Mouse (Mus musculus): ENCODE results near the gene Ttll2. TPM values are rescaled to one million over a fixed set of nuclear protein-coding genes. Genes with fewer than 3 reads are reported as not detected.
"Not testable (repeated sequence)": the region's sequence is repeated elsewhere in the genome, so short reads cannot be mapped to it uniquely, and the experiment has no call there.

Ttll2 gene
- polyA plus RNA-seq (2014; fragmentation: Nextera tagmentation; extraction: Ambion mirVana) = not detected in 2 replicates

- H3K36me3 ChIP-seq (ENCODE audit: insufficient read depth); H3K4me2 ChIP-seq; H3K27ac ChIP-seq (ENCODE audit: low read depth); H3K4me3 ChIP-seq (ENCODE audit: low read depth, low read length); ATAC-seq (ENCODE audit: insufficient read depth); H3K27me3 ChIP-seq (ENCODE audit: insufficient read depth, low read length); H3K4me1 ChIP-seq (ENCODE audit: insufficient read depth); H3K9me3 ChIP-seq (ENCODE audit: low read depth, low read length); DNase-seq; H3K9ac ChIP-seq: not testable (repeated sequence)
- 67% methylated on average over 1 of the region's 1 CpGs for WGBS
Measured at GRCm38 (mm10) chr17:7352596-7352995, at the start of gene Ttll2. Gene Ttll2, minus strand, starts transcription at chr17:7352696.

DNA sequence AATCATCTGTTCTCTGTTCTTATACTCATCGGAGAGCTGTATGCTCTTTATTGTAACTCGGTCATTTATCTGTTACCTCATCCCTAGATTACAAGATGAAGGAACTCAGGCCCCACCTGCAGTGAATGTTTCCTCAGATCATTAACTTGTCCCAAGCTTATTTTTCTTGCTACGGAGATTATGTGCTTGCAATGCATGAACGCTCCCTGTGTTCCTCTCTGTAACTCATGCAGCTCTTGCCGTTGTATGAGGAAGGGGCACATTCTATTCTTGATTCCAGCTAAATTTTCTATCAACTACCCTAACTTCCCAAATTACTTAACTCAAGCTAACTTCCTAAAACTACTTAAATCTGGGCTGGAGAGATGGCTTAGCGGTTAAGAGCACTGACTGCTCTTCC, 47.3 kb upstream of the Ttll2 start:
- not testable (repeated sequence) for H3K36me3 ChIP-seq (ENCODE audit: insufficient read depth); DNase-seq; ATAC-seq (ENCODE audit: insufficient read depth); H3K9ac ChIP-seq; H3K27me3 ChIP-seq (ENCODE audit: insufficient read depth, low read length); H3K27ac ChIP-seq (ENCODE audit: low read depth); H3K9me3 ChIP-seq (ENCODE audit: low read depth, low read length); H3K4me2 ChIP-seq; H3K4me1 ChIP-seq (ENCODE audit: insufficient read depth); H3K4me3 ChIP-seq (ENCODE audit: low read depth, low read length)
- 76% methylated on average over 6 of the region's 6 CpGs for WGBS

- H3K4me3 ChIP-seq (ENCODE audit: low read depth, low read length); DNase-seq; H3K4me2 ChIP-seq; H3K4me1 ChIP-seq (ENCODE audit: insufficient read depth); H3K9me3 ChIP-seq (ENCODE audit: low read depth, low read length); H3K9ac ChIP-seq; H3K27me3 ChIP-seq (ENCODE audit: insufficient read depth, low read length); ATAC-seq (ENCODE audit: insufficient read depth); H3K36me3 ChIP-seq (ENCODE audit: insufficient read depth); H3K27ac ChIP-seq (ENCODE audit: low read depth): not testable (repeated sequence)
- 77% methylated on average over 6 of the region's 6 CpGs for WGBS
Measured at GRCm38 (mm10) chr17:7398198-7398847, 45.8 kb upstream of the Ttll2 start.

DNA sequence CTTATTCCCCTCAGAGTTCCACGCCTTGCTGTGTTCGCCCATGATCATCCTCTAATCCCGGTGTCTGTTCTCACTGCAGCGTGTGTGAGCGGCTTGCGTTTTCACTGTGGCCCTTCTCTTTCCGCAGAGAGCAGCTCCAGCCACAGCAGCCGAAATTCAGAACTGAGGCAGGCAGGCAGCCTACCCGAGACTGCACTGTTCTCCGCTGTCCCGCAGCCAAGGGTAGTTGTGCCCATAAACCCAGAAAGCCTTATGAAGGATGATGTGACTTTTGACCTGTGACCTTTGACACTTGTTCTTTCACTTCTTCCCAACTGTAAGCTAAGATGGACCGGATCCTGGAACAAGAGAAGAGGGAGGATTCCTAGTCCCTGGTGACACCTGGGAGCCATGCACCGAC, 44.6 kb upstream of the Ttll2 start:
- H3K4me3 ChIP-seq (ENCODE audit: low read depth, low read length); H3K9ac ChIP-seq; H3K36me3 ChIP-seq (ENCODE audit: insufficient read depth): not testable (repeated sequence)

GRCm38 (mm10) chr17:7396288-7396687, 43.8 kb upstream of the Ttll2 start:
- H3K36me3 ChIP-seq (ENCODE audit: insufficient read depth); H3K4me2 ChIP-seq; H3K9ac ChIP-seq; H3K27me3 ChIP-seq (ENCODE audit: insufficient read depth, low read length); H3K4me3 ChIP-seq (ENCODE audit: low read depth, low read length); ATAC-seq (ENCODE audit: insufficient read depth); DNase-seq; H3K27ac ChIP-seq (ENCODE audit: low read depth); H3K9me3 ChIP-seq (ENCODE audit: low read depth, low read length); H3K4me1 ChIP-seq (ENCODE audit: insufficient read depth): not testable (repeated sequence)
- no CpG with 5 or more reads among the region's 2 CpGs for WGBS

More for the DNA sequence above, 44.6 kb upstream of the Ttll2 start:
- H3K27ac ChIP-seq (ENCODE audit: low read depth); H3K27me3 ChIP-seq (ENCODE audit: insufficient read depth, low read length); H3K4me1 ChIP-seq (ENCODE audit: insufficient read depth); H3K9me3 ChIP-seq (ENCODE audit: low read depth, low read length); DNase-seq; H3K4me2 ChIP-seq; ATAC-seq (ENCODE audit: insufficient read depth): not testable (repeated sequence)
- 81% methylated on average over 10 of the region's 13 CpGs for WGBS

GRCm38 (mm10) chr17:7395671-7396070, 43.2 kb upstream of the Ttll2 start:
- not testable (repeated sequence) for H3K9ac ChIP-seq; DNase-seq; H3K27ac ChIP-seq (ENCODE audit: low read depth); H3K4me1 ChIP-seq (ENCODE audit: insufficient read depth); H3K4me2 ChIP-seq; H3K9me3 ChIP-seq (ENCODE audit: low read depth, low read length); H3K36me3 ChIP-seq (ENCODE audit: insufficient read depth); ATAC-seq (ENCODE audit: insufficient read depth); H3K4me3 ChIP-seq (ENCODE audit: low read depth, low read length); H3K27me3 ChIP-seq (ENCODE audit: insufficient read depth, low read length)
- WGBS = 86% methylated on average over 7 of the region's 8 CpGs

- H3K27me3 ChIP-seq (ENCODE audit: insufficient read depth, low read length); ATAC-seq (ENCODE audit: insufficient read depth); H3K27ac ChIP-seq (ENCODE audit: low read depth); H3K4me2 ChIP-seq; DNase-seq; H3K36me3 ChIP-seq (ENCODE audit: insufficient read depth); H3K4me3 ChIP-seq (ENCODE audit: low read depth, low read length); H3K9ac ChIP-seq; H3K4me1 ChIP-seq (ENCODE audit: insufficient read depth); H3K9me3 ChIP-seq (ENCODE audit: low read depth, low read length): not testable (repeated sequence)
- 85% methylated on average over 7 of the region's 7 CpGs for WGBS
Measured at GRCm38 (mm10) chr17:7395116-7395515, 42.6 kb upstream of the Ttll2 start.

GRCm38 (mm10) chr17:7389898-7390297, 37.4 kb upstream of the Ttll2 start:
- 62% methylated on average over 7 of the region's 7 CpGs for WGBS

GRCm38 (mm10) chr17:7388958-7389356, 36.5 kb upstream of the Ttll2 start:
- not testable (repeated sequence) for H3K9me3 ChIP-seq (ENCODE audit: low read depth, low read length); H3K9ac ChIP-seq; H3K4me3 ChIP-seq (ENCODE audit: low read depth, low read length); H3K27ac ChIP-seq (ENCODE audit: low read depth); H3K4me2 ChIP-seq; H3K36me3 ChIP-seq (ENCODE audit: insufficient read depth); ATAC-seq (ENCODE audit: insufficient read depth); H3K27me3 ChIP-seq (ENCODE audit: insufficient read depth, low read length); H3K4me1 ChIP-seq (ENCODE audit: insufficient read depth)
- DNase-seq = peak; percentile 4
- whole genome bisulfite sequencing = 73% methylated on average over 6 of the region's 8 CpGs

More at GRCm38 (mm10) chr17:7389898-7390297, 37.4 kb upstream of the Ttll2 start:
- not testable (repeated sequence) for H3K4me2 ChIP-seq; H3K9ac ChIP-seq; H3K9me3 ChIP-seq (ENCODE audit: low read depth, low read length); H3K27ac ChIP-seq (ENCODE audit: low read depth); H3K4me3 ChIP-seq (ENCODE audit: low read depth, low read length); ATAC-seq (ENCODE audit: insufficient read depth); H3K27me3 ChIP-seq (ENCODE audit: insufficient read depth, low read length); H3K36me3 ChIP-seq (ENCODE audit: insufficient read depth); H3K4me1 ChIP-seq (ENCODE audit: insufficient read depth); DNase-seq

- not testable (repeated sequence) for H3K27ac ChIP-seq (ENCODE audit: low read depth); DNase-seq; H3K4me3 ChIP-seq (ENCODE audit: low read depth, low read length); H3K27me3 ChIP-seq (ENCODE audit: insufficient read depth, low read length); H3K36me3 ChIP-seq (ENCODE audit: insufficient read depth); ATAC-seq (ENCODE audit: insufficient read depth); H3K4me2 ChIP-seq; H3K9ac ChIP-seq; H3K9me3 ChIP-seq (ENCODE audit: low read depth, low read length); H3K4me1 ChIP-seq (ENCODE audit: insufficient read depth)
- WGBS = no CpG with 5 or more reads among the region's 2 CpGs
Measured at GRCm38 (mm10) chr17:7388341-7388957, 36.0 kb upstream of the Ttll2 start.
